Mouse (Mus musculus): ENCODE results near the gene Kpna2.
"Not testable (repeated sequence)": the region's sequence is repeated elsewhere in the genome, so short reads cannot be mapped to it uniquely, and the experiment has no call there.

DNA sequence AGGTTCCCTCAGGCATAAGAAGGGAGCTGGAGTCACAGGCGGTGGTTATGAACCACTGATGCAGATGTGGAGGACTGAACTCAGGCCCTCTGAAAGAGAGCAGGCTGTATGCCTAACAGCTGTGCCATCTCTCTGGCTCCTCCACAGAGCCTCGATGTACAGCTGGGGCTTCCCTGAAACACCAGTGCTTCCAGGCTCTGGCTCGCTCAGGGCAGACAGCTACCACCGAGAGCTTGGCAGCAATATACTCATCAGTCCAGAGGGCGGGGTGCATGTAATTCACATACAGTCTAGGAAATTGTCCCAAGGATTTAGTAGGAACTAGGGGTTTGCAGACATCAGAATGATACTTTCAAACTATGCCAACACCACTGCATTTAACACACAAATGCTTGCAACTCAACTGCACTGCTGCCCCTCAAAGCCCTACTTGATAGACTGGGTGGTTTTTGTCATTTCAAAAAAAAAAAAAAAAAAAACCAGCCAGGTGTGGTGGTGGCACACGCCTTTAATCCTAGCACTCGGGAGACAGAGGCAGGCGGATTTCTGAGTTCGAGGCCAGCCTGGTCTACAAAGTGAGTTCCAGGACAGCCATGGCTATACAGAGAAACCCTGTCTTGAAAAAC lies 13.2 kb downstream of the Kpna2 start:
- not testable (repeated sequence) for TF ChIP-seq CTCF (IDR thresholded peaks at IDR 0.05; ENCODE audit: control insufficient read depth, insufficient read depth, insufficient read length); USF1 (IDR thresholded peaks at IDR 0.05; ENCODE audit: low read depth); MYOD1 (IDR thresholded peaks at IDR 0.05; ENCODE audit: control insufficient read depth, insufficient read length, low read depth); MAX (IDR thresholded peaks at IDR 0.05); FOSL1 (IDR thresholded peaks at IDR 0.05; ENCODE audit: insufficient read depth, low read length, poor library complexity, severe bottlenecking); MYOG (IDR thresholded peaks at IDR 0.05; ENCODE audit: control insufficient read depth, extremely low read depth, insufficient read length); CEBPB (IDR thresholded peaks at IDR 0.05; ENCODE audit: low read depth)

All from C2C12 (cell line).